Mouse (Mus musculus) granulocyte monocyte progenitor cell, adult 5-6 weeks (primary cell): ENCODE results near the gene Serpinc1. TPM values are rescaled to one million over a fixed set of nuclear protein-coding genes. Genes with fewer than 3 reads are reported as not detected.

Experiments
- ATAC-seq: replicated peaks from 2 replicates; pipeline ENCODE4 v1.8.0; 2016; ENCODE audit warnings: mild to moderate bottlenecking, moderate TSS enrichment, inconsistent platforms; ENCODE audit not compliant: poor library complexity, severe bottlenecking
- total RNA-seq, 2 experiments: library from RNA; stranded (forward) in 1 of 2; stranded (reverse) in 1 of 2; fragments of 200-712, 200-1000 nt in 1 of 2; fragments of >200 nt in 1 of 2; fragmentation: Nextera tagmentation in 1 of 2; gene quantifications; 2 replicates each; pipeline ENCODE4 v1.2.3; 2014 to 2017

The Serpinc1 gene
- total RNA-seq, 2 experiments from 2014 or later, result 0.06 to 0.21 TPM

GRCm38 (mm10) chr1:161040855-161041254 is 62.5 kb downstream of the Serpinc1 start:
- no peak for ATAC-seq

- ATAC-seq, result no peak
These were observed 63.1 kb downstream of the Serpinc1 start for GRCm38 (mm10) chr1:161041261-161042020.

- no peak for ATAC-seq
These were observed 68.6 kb downstream of the Serpinc1 start for GRCm38 (mm10) chr1:161046972-161047371.

Other genes with a start within 250 kb of the Serpinc1 start
- 98.4 and 99.1 TPM in 2 replicates for gene Rabgap1l, start 185.4 kb upstream of the Serpinc1 start, total RNA-seq (2014; fragmentation: Nextera tagmentation)
- gene Rabgap1l, start 185.4 kb upstream of the Serpinc1 start, total RNA-seq (2017), result 104 and 137 TPM in 2 replicates
- gene Rc3h1, start 72.2 kb upstream of the Serpinc1 start, total RNA-seq (2014; fragmentation: Nextera tagmentation), result 33.0 and 34.8 TPM in 2 replicates
- 19.1 and 20.5 TPM in 2 replicates for gene Rc3h1, start 72.2 kb upstream of the Serpinc1 start, total RNA-seq (2017)
- 7.2 and 10.0 TPM in 2 replicates for gene Zbtb37, start 56.3 kb downstream of the Serpinc1 start, total RNA-seq (2014; fragmentation: Nextera tagmentation)
- 5.0 and 5.7 TPM in 2 replicates for gene Zbtb37, start 56.3 kb downstream of the Serpinc1 start, total RNA-seq (2017)
- 42.5 and 44.6 TPM in 2 replicates for gene Dars2, start 92.1 kb downstream of the Serpinc1 start, total RNA-seq (2014; fragmentation: Nextera tagmentation)
- 27.6 and 33.5 TPM in 2 replicates for gene Dars2, start 92.1 kb downstream of the Serpinc1 start, total RNA-seq (2017)
- gene Cenpl, start 92.1 kb downstream of the Serpinc1 start, total RNA-seq (2014; fragmentation: Nextera tagmentation), result 8.4 and 25.6 TPM in 2 replicates
- 5.1 and 10.1 TPM in 2 replicates for gene Cenpl, start 92.1 kb downstream of the Serpinc1 start, total RNA-seq (2017)
- gene Klhl20, start 152.9 kb downstream of the Serpinc1 start, total RNA-seq (2014; fragmentation: Nextera tagmentation), result 26.1 and 27.8 TPM in 2 replicates
- 12.7 and 14.5 TPM in 2 replicates for gene Klhl20, start 152.9 kb downstream of the Serpinc1 start, total RNA-seq (2017)
- not detected in 2 replicates for gene Ankrd45, start 164.1 kb downstream of the Serpinc1 start, total RNA-seq (2014; fragmentation: Nextera tagmentation)
- not detected in 2 replicates for gene Ankrd45, start 164.1 kb downstream of the Serpinc1 start, total RNA-seq (2017)
- gene Tex50, start 180.7 kb downstream of the Serpinc1 start, total RNA-seq (2014; fragmentation: Nextera tagmentation), result not detected in 2 replicates
- gene Tex50, start 180.7 kb downstream of the Serpinc1 start, total RNA-seq (2017), result not detected in 2 replicates